Mouse (Mus musculus) forebrain, postnatal 0 days (tissue): ENCODE data around the gene Acot5. TPM values are rescaled to one million over a fixed set of nuclear protein-coding genes. Genes with fewer than 3 reads are reported as not detected.
"Not testable (repeated sequence)": the region's sequence is repeated elsewhere in the genome, so short reads cannot be mapped to it uniquely, and the experiment has no call there.

Experiments
- ATAC-seq: fragments of 200-750 bp; cut with Nextera tagmentation; 2 replicates; pipeline ENCODE4 v1.8.0; 2017; ENCODE audit warnings: mild to moderate bottlenecking, moderate library complexity
- DNase-seq: peaks from one replicate; pipeline ENCODE4 v3.0.0-alpha.2; 2015
- H3K27ac ChIP-seq: fragments of 300-500 bp; sonication (generic); 2 replicates; pipeline ENCODE4 v1.5.1; 2014; ENCODE audit warnings: low read depth, mild to moderate bottlenecking, antibody characterized with exemption, low read length, moderate library complexity, mixed read lengths
- H3K27me3 ChIP-seq: fragments of 300-500 bp; sonication (generic); 2 replicates; pipeline ENCODE4 v1.6.1; 2014; ENCODE audit warnings: mild to moderate bottlenecking, low read length, mixed read lengths; ENCODE audit not compliant: insufficient read depth
- H3K36me3 ChIP-seq: fragments of 300-500 bp; sonication (generic); 2 replicates; pipeline ENCODE4 v1.6.1; 2014; ENCODE audit warnings: mild to moderate bottlenecking, moderate library complexity; ENCODE audit not compliant: insufficient read depth
- H3K4me1 ChIP-seq: fragments of 300-500 bp; sonication (generic); 2 replicates; pipeline ENCODE4 v1.6.1; 2014; ENCODE audit warnings: antibody characterized with exemption; ENCODE audit not compliant: insufficient read depth
- H3K4me2 ChIP-seq: fragments of 300-500 bp; sonication (generic); 2 replicates; pipeline ENCODE4 v1.6.1; 2014; ENCODE audit warnings: low read depth, mild to moderate bottlenecking, moderate library complexity
- H3K4me3 ChIP-seq: fragments of 300-500 bp; sonication (generic); 2 replicates; pipeline ENCODE4 v1.5.1; 2014; ENCODE audit warnings: low read depth, low read length, mixed read lengths
- H3K9ac ChIP-seq: fragments of 300-500 bp; sonication (generic); 2 replicates; pipeline ENCODE4 v1.6.1; 2014; ENCODE audit warnings: mild to moderate bottlenecking
- H3K9me3 ChIP-seq: fragments of 300-500 bp; sonication (generic); 2 replicates; pipeline ENCODE4 v1.6.1; 2016; ENCODE audit warnings: low read length
- CTCF ChIP-seq: sonication (generic); IDR thresholded peaks from 2 replicates; pipeline ENCODE4 v1.5.1; 2016; ENCODE audit warnings: antibody characterized with exemption, control low read depth, low read depth
- WGBS: fragments of 180-500 bp; shearing (Covaris S2); extraction: QIAGEN DNeasy Blood & Tissue Kit; methylation state at CpG from one replicate; pipeline ENCODE4 v1.1.7; 2014; 5-methylcytosine and 5-hydroxymethylcytosine counted together
- polyA plus RNA-seq: library from polyadenylated mRNA; unstranded; fragments of >200 nt; fragmentation: Nextera tagmentation; extraction: Ambion mirVana; gene quantifications from 2 replicates; pipeline ENCODE4 v1.2.1, GENCODE M21; 2015
- total RNA-seq: library from RNA; depleted of rRNA; stranded (reverse); fragments of >200 nt; gene quantifications from 2 replicates; pipeline ENCODE4 v1.2.3, GENCODE M21; 2014

Acot5 gene
- total and polyA plus RNA-seq, 2 experiments from 2014 or later, result 0.93 to 2.3 TPM

DNA sequence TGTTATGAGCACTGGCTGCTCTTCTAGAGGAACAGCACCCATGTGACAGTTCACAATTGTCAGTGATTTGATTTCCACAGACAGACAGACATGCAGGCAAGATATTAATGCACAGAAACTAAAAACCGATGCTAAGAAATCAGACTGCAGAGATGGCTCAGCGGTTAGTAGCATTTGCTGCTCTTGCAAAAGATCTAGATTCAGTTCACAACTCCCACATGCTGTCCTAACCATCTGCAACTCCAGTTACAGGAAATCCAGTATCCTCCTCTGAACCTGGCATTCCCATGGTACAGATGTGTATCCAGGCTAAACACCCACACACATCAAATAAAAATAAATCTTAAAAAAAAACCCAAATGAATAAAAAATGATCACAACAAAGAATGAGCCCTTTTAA is 2.6 kb downstream of the Acot5 start:
- Histone ChIP-seq H3K4me1 (no peaks in the 10 kb centered on the region), H3K27ac (no peak overlapping the region), H3K4me3 (no peak overlapping the region), H3K4me2 (no peak overlapping the region), H3K9me3 (no peaks in the 10 kb centered on the region), H3K9ac (no peak overlapping the region), H3K27me3 (no peaks in the 10 kb centered on the region; the same call in none of the 2 replicates), H3K36me3 (no peaks in the 10 kb centered on the region)
- DNase-seq (no peak), ATAC-seq (no peak)
- 97% methylated on average over 2 of the region's 2 CpGs for WGBS
- no peak for TF ChIP-seq CTCF

DNA sequence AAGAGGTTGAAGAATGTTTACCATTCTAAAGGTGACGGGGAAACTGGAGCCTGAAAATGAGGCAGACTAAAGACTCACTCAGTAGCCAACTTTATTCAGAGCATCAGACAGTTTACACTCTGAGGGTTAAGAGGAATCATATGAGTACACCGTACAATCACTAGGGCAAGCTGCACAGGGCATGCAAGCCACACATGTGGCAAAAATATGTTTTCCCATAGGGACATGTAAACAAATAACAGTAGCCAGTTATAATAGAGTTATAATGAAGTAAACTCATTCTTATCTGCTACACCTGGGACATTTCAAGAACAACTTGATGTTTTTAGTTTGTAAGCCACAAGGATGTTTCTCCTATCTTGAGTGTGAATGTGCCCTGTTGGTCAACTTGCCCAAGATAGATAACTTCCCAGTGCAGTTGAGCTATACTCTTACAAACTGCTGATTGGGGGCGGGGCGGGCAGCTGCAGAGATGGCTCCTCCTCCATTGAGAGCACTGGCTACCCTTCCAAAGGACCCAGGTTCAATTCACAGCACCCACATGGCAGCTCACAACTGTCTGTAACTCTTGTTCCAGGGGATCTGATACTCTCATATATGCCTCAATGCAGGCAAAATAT is 8.4 kb downstream of the Acot5 start:
- TF ChIP-seq CTCF, result no peak
- no peaks in the 10 kb centered on the region for H3K27me3 ChIP-seq
- H3K36me3 ChIP-seq, result no peaks in the 10 kb centered on the region
- no peak overlapping the region for H3K27ac ChIP-seq
- H3K9ac ChIP-seq, result no peak overlapping the region
- no peak overlapping the region for H3K4me3 ChIP-seq
- DNase-seq, result no peak
- ATAC-seq, result no peak
- no peaks in the 10 kb centered on the region for H3K9me3 ChIP-seq
- 87% methylated on average over 4 of the region's 4 CpGs for WGBS
- no peaks in the 10 kb centered on the region for H3K4me1 ChIP-seq
- no peak overlapping the region for H3K4me2 ChIP-seq

DNA sequence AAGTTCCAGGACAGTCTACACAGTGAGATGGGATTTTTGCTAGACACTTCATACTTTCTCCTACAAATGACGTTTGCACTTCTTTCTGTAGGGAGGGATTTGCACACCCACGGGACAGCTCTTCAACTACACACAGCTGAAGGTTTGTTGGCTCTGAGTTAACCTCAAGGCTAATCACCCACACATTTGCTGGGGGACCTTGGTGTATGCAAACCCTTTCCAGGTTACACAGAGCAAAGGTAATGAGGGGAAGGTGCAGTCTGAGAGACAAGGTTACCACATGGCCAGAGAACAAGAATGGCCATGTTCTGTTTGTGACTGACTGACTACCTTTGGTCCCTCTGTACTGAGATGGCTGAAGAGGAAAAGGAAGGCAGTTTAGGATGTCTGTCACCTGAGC is 14.7 kb downstream of the Acot5 start:
- no peaks in the 10 kb centered on the region for H3K27me3 ChIP-seq
- DNase-seq (no peak), ATAC-seq (no peak)
- no peak overlapping the region for H3K4me3 ChIP-seq
- no peak for TF ChIP-seq CTCF
- H3K36me3 ChIP-seq, result no peaks in the 10 kb centered on the region
- H3K27ac ChIP-seq, result no peak overlapping the region
- no peaks in the 10 kb centered on the region for H3K9me3 ChIP-seq
- no peak overlapping the region for H3K9ac ChIP-seq
- no peak overlapping the region for H3K4me2 ChIP-seq
- no peaks in the 10 kb centered on the region for H3K4me1 ChIP-seq
- 82% methylated on average over 2 of the region's 2 CpGs for WGBS

DNA sequence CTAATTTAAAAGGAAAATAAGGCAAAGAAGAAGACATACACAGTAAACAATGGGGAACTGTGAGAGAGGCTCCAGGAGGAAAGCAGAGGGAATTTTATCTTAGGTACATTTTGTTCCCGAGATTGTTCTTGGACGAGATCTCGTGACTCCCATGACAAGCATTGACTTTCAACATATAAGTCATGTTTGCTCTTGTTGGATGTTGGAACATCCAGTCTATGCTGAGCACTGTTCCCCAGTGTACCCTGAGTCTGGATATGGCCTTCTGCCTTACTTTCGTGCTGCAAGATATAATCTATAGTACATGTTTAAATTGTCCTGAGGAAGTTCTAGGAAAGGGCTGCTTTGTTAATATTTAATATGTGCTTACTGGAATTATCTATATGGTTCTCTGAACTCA is 15.5 kb downstream of the Acot5 start:
- no peak for TF ChIP-seq CTCF
- H3K4me2 ChIP-seq, result no peak overlapping the region
- DNase-seq, result no peak
- H3K36me3 ChIP-seq, result no peaks in the 10 kb centered on the region
- ATAC-seq, result no peak
- H3K27me3 ChIP-seq, result no peaks in the 10 kb centered on the region
- H3K4me3 ChIP-seq, result no peak overlapping the region
- H3K4me1 ChIP-seq, result no peaks in the 10 kb centered on the region
- no peak overlapping the region for H3K27ac ChIP-seq
- 92% methylated on average over 4 of the region's 4 CpGs for WGBS
- H3K9me3 ChIP-seq, result no peaks in the 10 kb centered on the region
- H3K9ac ChIP-seq, result no peak overlapping the region

DNA sequence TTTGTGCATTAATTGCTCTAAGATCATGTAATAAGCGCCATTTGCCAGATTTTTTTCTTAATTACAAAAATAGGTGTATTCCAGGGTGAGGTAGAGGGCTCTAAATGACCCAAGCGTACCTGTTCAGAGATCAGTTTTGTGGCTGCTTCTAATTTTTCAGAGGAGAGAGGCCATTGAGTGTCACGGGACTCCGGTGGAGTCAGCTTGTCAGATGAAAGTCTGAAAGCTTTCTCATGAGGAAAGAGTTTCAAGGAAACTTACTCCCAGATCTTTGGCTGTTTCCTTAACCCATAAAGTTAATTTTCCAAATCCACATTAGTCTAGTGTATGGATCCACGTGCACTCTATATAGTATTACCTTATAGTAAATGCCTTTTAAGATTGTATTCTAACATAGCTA is 25.5 kb downstream of the Acot5 start:
- not testable (repeated sequence) for H3K4me1 ChIP-seq, H3K9me3 ChIP-seq, H3K9ac ChIP-seq, H3K27ac ChIP-seq, H3K27me3 ChIP-seq, ATAC-seq, H3K4me2 ChIP-seq, H3K4me3 ChIP-seq, H3K36me3 ChIP-seq, DNase-seq
- 93% methylated on average over 5 of the region's 5 CpGs for WGBS

DNA sequence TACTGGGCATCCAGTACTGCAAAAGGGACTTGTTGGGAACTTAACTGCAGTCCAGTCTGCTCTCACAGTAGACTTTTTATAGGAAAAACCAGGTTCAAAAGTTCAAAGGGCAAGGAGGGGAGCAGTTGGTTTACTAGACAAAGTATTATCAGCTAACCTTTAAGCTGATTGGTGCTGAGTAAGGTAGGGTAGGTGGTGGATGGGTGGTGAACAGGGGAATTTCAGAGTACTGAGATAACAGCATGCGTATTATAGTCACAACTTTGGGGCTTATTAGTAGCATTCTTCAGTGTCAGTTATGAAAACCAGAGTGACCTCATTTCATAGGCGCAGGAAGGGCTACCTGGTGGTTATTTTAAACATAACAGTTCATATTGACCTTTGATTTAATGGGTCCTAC is 30.5 kb downstream of the Acot5 start:
- DNase-seq, result no peak
- Histone ChIP-seq H3K27me3 (no peaks in the 10 kb centered on the region), H3K4me1 (no peaks in the 10 kb centered on the region), H3K4me2 (no peak overlapping the region), H3K27ac (no peak overlapping the region), H3K36me3 (no peaks in the 10 kb centered on the region), H3K4me3 (no peak overlapping the region), H3K9ac (no peak overlapping the region), H3K9me3 (no peaks in the 10 kb centered on the region)
- no peak for TF ChIP-seq CTCF
- WGBS, result 99% methylated on average over 2 of the region's 2 CpGs
- ATAC-seq, result no peak

DNA sequence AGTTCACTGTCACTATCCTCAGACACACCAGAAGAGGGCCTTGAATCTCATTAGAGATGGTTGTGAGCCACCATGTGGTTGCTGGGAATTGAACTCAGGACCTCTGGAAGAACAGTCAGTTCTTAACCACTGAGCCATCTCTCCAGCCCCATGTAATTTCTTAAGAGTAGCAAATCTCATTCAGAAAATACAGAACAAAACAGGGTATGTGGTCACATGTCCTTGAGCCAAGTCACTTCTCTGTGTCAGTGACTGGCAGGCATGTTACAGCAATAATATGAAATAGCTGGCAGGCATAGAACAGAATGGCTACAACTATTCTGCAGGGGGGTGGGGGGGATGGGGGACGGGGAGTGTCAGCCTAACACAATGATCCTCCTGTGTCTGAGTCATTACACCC is 30.9 kb downstream of the Acot5 start:
- H3K9ac ChIP-seq, result no peak overlapping the region
- ATAC-seq (no peak), DNase-seq (no peak)
- H3K27me3 ChIP-seq, result no peaks in the 10 kb centered on the region
- H3K27ac ChIP-seq, result no peak overlapping the region
- H3K4me1 ChIP-seq, result no peaks in the 10 kb centered on the region
- 46% methylated on average over 1 of the region's 1 CpGs for WGBS
- H3K36me3 ChIP-seq, result no peaks in the 10 kb centered on the region
- TF ChIP-seq CTCF, result no peak
- peak overlapping the region; percentile 54 for H3K4me2 ChIP-seq
- H3K9me3 ChIP-seq, result no peaks in the 10 kb centered on the region
- peak overlapping the region; percentile 41; the same call in 1 of the 2 replicates for H3K4me3 ChIP-seq
